Comparison of ENCODE assay signal across 23 mouse cellular contexts in the genomic region with DNA sequence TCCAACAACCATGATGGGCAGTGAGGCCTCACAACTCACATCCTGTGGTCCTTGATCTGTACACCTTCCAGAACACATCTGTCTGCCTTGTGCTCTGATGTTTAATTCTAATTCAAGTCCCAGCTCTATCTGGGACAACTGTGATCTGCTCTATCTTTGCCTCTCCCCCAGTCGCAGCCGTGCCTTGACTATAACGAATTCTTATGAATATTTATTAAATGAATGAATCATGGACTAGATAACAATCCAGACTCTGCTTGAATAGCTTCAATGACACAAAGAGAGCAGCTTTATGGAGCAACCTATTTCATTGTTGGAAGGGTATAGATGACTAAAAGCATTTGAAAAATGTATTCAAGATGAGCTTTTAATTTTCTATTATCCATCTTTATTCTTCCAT.
A peak's percentile ranks its signal among the peaks of the same experiment; 100 is the strongest.
DNase-seq lines count a peak whose midpoint lies in the region; ATAC-seq and TF ChIP-seq lines count a peak whose summit lies in the region.
"Had no signal": no experiment of that assay in that cellular context is flagged by ENCODE, and none has a peak within 500 bp of the region (broad histone marks: within the 10 kb centered on the region; RNA-seq: fewer than 3 reads in every experiment).

No protein-coding gene starts in this region.

- H3K36me3 ChIP-seq in hindbrain, embryonic 11.5 days (ENCODE audit: control insufficient read depth, insufficient read depth, low read length), result no peaks in the 10 kb centered on the region
- no peaks in the 10 kb centered on the region for H3K36me3 ChIP-seq in hindbrain, embryonic 14.5 days (replicated peaks; ENCODE audit: control insufficient read depth, insufficient read depth)
- no peaks in the 10 kb centered on the region for H3K36me3 ChIP-seq in neural tube, embryonic 11.5 days (ENCODE audit: control insufficient read depth, insufficient read depth, low read length)
- no peaks in the 10 kb centered on the region for H3K36me3 ChIP-seq in neural tube, embryonic 15.5 days
- H3K36me3 ChIP-seq in forebrain, postnatal 0 days (ENCODE audit: insufficient read depth), result no peaks in the 10 kb centered on the region
- H3K36me3 ChIP-seq in midbrain, embryonic 16.5 days (ENCODE audit: control insufficient read depth, insufficient read depth, low read length), result no peaks in the 10 kb centered on the region
- H3K36me3 ChIP-seq: embryonic facial prominence, embryonic 13.5 days; kidney, embryonic 15.5 days; liver, embryonic 13.5 days had no signal

- no peak overlapping the region for H3K4me2 ChIP-seq in hindbrain, embryonic 11.5 days (replicated peaks; ENCODE audit: low read depth, low read length)
- no peak overlapping the region for H3K4me2 ChIP-seq in hindbrain, embryonic 14.5 days (replicated peaks)
- H3K4me2 ChIP-seq in neural tube, embryonic 11.5 days (ENCODE audit: low read depth), result no peak overlapping the region
- no peak overlapping the region for H3K4me2 ChIP-seq in neural tube, embryonic 15.5 days
- no peak overlapping the region for H3K4me2 ChIP-seq in forebrain, postnatal 0 days (ENCODE audit: low read depth)
- H3K4me2 ChIP-seq in midbrain, embryonic 16.5 days (ENCODE audit: low read length), result no peak overlapping the region
- H3K4me2 ChIP-seq: embryonic facial prominence, embryonic 13.5 days; kidney, embryonic 15.5 days; liver, embryonic 13.5 days had no signal

- 34% methylated on average over 3 of the region's 3 CpGs for WGBS in hindbrain, embryonic 11.5 days
- 20% methylated on average over 3 of the region's 3 CpGs for WGBS in hindbrain, embryonic 14.5 days
- WGBS in neural tube, embryonic 11.5 days, result 56% methylated on average over 3 of the region's 3 CpGs
- 18% methylated on average over 3 of the region's 3 CpGs for WGBS in neural tube, embryonic 15.5 days
- WGBS in forebrain, postnatal 0 days, result 43% methylated on average over 3 of the region's 3 CpGs
- WGBS in midbrain, embryonic 16.5 days, result 20% methylated on average over 3 of the region's 3 CpGs

- TF ChIP-seq CTCF in forebrain, postnatal 0 days (IDR thresholded peaks at IDR 0.05; ENCODE audit: low read depth), result no peak

- H3K27me3 ChIP-seq in hindbrain, embryonic 11.5 days (ENCODE audit: control insufficient read depth, insufficient read depth, low read length), result no peaks in the 10 kb centered on the region
- H3K27me3 ChIP-seq in hindbrain, embryonic 14.5 days (ENCODE audit: control insufficient read depth, insufficient read depth, low read length), result no peaks in the 10 kb centered on the region
- no peaks in the 10 kb centered on the region for H3K27me3 ChIP-seq in neural tube, embryonic 11.5 days (ENCODE audit: control insufficient read depth, insufficient read depth, low read length)
- H3K27me3 ChIP-seq in neural tube, embryonic 15.5 days (replicated peaks), result no peaks in the 10 kb centered on the region
- H3K27me3 ChIP-seq in forebrain, postnatal 0 days (ENCODE audit: insufficient read depth, low read length), result no peaks in the 10 kb centered on the region
- H3K27me3 ChIP-seq in midbrain, embryonic 16.5 days (ENCODE audit: control insufficient read depth, insufficient read depth, low read depth, low read length), result no peaks in the 10 kb centered on the region
- H3K27me3 ChIP-seq: embryonic facial prominence, embryonic 13.5 days; kidney, embryonic 15.5 days; liver, embryonic 13.5 days had no signal

- ATAC-seq in hindbrain, embryonic 11.5 days (ENCODE audit: low FRiP score), result 0 out of 2 replicates have a peak, but pooled peaks have one; percentile 64
- no peak for ATAC-seq in hindbrain, embryonic 14.5 days (ENCODE audit: low FRiP score)
- peak; percentile 45 for ATAC-seq in neural tube, embryonic 11.5 days (ENCODE audit: insufficient read depth, low FRiP score, low TSS enrichment)
- no peak for ATAC-seq in neural tube, embryonic 15.5 days (ENCODE audit: low FRiP score)
- peak; percentile 91; the same call in 1 of the 2 replicates for ATAC-seq in forebrain, postnatal 0 days
- peak; percentile 84 for ATAC-seq in midbrain, embryonic 16.5 days
- ATAC-seq: intestine, postnatal 0 days had no signal

- no peak overlapping the region for H3K9ac ChIP-seq in hindbrain, embryonic 11.5 days (ENCODE audit: low read depth, low read length)
- no peak overlapping the region for H3K9ac ChIP-seq in hindbrain, embryonic 14.5 days
- no peak overlapping the region for H3K9ac ChIP-seq in neural tube, embryonic 11.5 days (ENCODE audit: low read length)
- H3K9ac ChIP-seq in neural tube, embryonic 15.5 days (replicated peaks), result no peak overlapping the region
- H3K9ac ChIP-seq in forebrain, postnatal 0 days, result no peak overlapping the region
- no peak overlapping the region for H3K9ac ChIP-seq in midbrain, embryonic 16.5 days (ENCODE audit: low read depth, low read length)
- H3K9ac ChIP-seq: embryonic facial prominence, embryonic 13.5 days; kidney, embryonic 15.5 days; liver, embryonic 13.5 days had no signal

- H3K4me1 ChIP-seq in hindbrain, embryonic 11.5 days (replicated peaks; ENCODE audit: control insufficient read depth, insufficient read depth, low read length), result no peaks in the 10 kb centered on the region
- no peaks in the 10 kb centered on the region for H3K4me1 ChIP-seq in hindbrain, embryonic 14.5 days (replicated peaks; ENCODE audit: control insufficient read depth, insufficient read depth, low read length)
- H3K4me1 ChIP-seq in neural tube, embryonic 11.5 days (ENCODE audit: control insufficient read depth, insufficient read depth, low read length), result no peaks in the 10 kb centered on the region
- no peaks in the 10 kb centered on the region for H3K4me1 ChIP-seq in neural tube, embryonic 15.5 days
- no peaks in the 10 kb centered on the region; the same call in 1 of the 2 replicates for H3K4me1 ChIP-seq in forebrain, postnatal 0 days (ENCODE audit: insufficient read depth)
- H3K4me1 ChIP-seq in midbrain, embryonic 16.5 days (ENCODE audit: control insufficient read depth, insufficient read depth, low read length), result 0 out of 2 replicates have a peak, but pooled peaks cover 2% of the 10 kb centered on the region
- H3K4me1 ChIP-seq: embryonic facial prominence, embryonic 13.5 days; kidney, embryonic 15.5 days; liver, embryonic 13.5 days had no signal

- no peak overlapping the region for H3K4me3 ChIP-seq in hindbrain, embryonic 11.5 days (ENCODE audit: low read depth, low read length)
- H3K4me3 ChIP-seq in hindbrain, embryonic 14.5 days (replicated peaks; ENCODE audit: low read length), result no peak overlapping the region
- H3K4me3 ChIP-seq in neural tube, embryonic 11.5 days (ENCODE audit: low read depth, low read length), result no peak overlapping the region
- H3K4me3 ChIP-seq in neural tube, embryonic 15.5 days (replicated peaks), result no peak overlapping the region
- no peak overlapping the region for H3K4me3 ChIP-seq in forebrain, postnatal 0 days (ENCODE audit: low read depth, low read length)
- no peak overlapping the region for H3K4me3 ChIP-seq in midbrain, embryonic 16.5 days (ENCODE audit: low read depth, low read length)
- H3K4me3 ChIP-seq: embryonic facial prominence, embryonic 13.5 days; erythroblast, embryonic 14.5 days; kidney, embryonic 15.5 days; liver, embryonic 13.5 days; myocyte had no signal

- H3K9me3 ChIP-seq in hindbrain, embryonic 11.5 days (ENCODE audit: control insufficient read depth, low read length), result no peaks in the 10 kb centered on the region
- H3K9me3 ChIP-seq in hindbrain, embryonic 14.5 days (ENCODE audit: control insufficient read depth, low read length), result peaks cover 4% of the 10 kb centered on the region; the same call in 1 of the 2 replicates
- H3K9me3 ChIP-seq in neural tube, embryonic 11.5 days (ENCODE audit: control insufficient read depth, low read length), result no peaks in the 10 kb centered on the region
- H3K9me3 ChIP-seq in neural tube, embryonic 15.5 days (replicated peaks), result no peaks in the 10 kb centered on the region
- no peaks in the 10 kb centered on the region for H3K9me3 ChIP-seq in forebrain, postnatal 0 days (ENCODE audit: low read length)
- H3K9me3 ChIP-seq in midbrain, embryonic 16.5 days (replicated peaks; ENCODE audit: control insufficient read depth, low read length, poor library complexity, severe bottlenecking), result 0 out of 2 replicates have a peak, but pooled peaks cover 2% of the 10 kb centered on the region
- H3K9me3 ChIP-seq: embryonic facial prominence, embryonic 13.5 days; kidney, embryonic 15.5 days; liver, embryonic 13.5 days had no signal

- no peak overlapping the region for H3K27ac ChIP-seq in hindbrain, embryonic 11.5 days (ENCODE audit: low read depth, low read length)
- no peak overlapping the region for H3K27ac ChIP-seq in hindbrain, embryonic 14.5 days
- H3K27ac ChIP-seq in neural tube, embryonic 11.5 days (ENCODE audit: low read depth, low read length), result no peak overlapping the region; the same call in 1 of the 2 replicates
- no peak overlapping the region for H3K27ac ChIP-seq in neural tube, embryonic 15.5 days (replicated peaks)
- H3K27ac ChIP-seq in forebrain, postnatal 0 days (ENCODE audit: low read depth, low read length), result no peak overlapping the region
- H3K27ac ChIP-seq in midbrain, embryonic 16.5 days (ENCODE audit: low read length), result no peak overlapping the region
- H3K27ac ChIP-seq: embryonic facial prominence, embryonic 13.5 days; kidney, embryonic 15.5 days; liver, embryonic 13.5 days had no signal

- DNase-seq in hindbrain, embryonic 11.5 days (ENCODE audit: low spot score), result no peak
- no peak for DNase-seq in hindbrain, embryonic 14.5 days (ENCODE audit: low spot score)
- DNase-seq in neural tube, embryonic 11.5 days (ENCODE audit: low spot score), result no peak
- DNase-seq in forebrain, postnatal 0 days, result peak; percentile 16
- DNase-seq in kidney, postnatal 10 days, result no peak
- DNase-seq: adrenal gland, adult 8-10 months; cerebellum, adult 2 months; cerebellum, postnatal 25 days; embryo, embryonic 11 days; gastrocnemius, postnatal 25 days; heart, adult 18-20 months; kidney, postnatal 4 days; liver, embryonic 13.5 days; lung, adult 2 months; lung, postnatal 36 days; spleen, adult 18-20 months had no signal

Comparison
In these comparisons a context has a peak if more than half of its experiments do, and no peak if none do; other contexts are left out.
1. ATAC-seq: peak in hindbrain, embryonic 11.5 days (single experiment), neural tube, embryonic 11.5 days (single experiment), forebrain, postnatal 0 days (single experiment) and midbrain, embryonic 16.5 days (single experiment); none in hindbrain, embryonic 14.5 days (single experiment) and neural tube, embryonic 15.5 days (single experiment).